8 mouse cellular contexts compared by ENCODE assay signal in the genomic region with DNA sequence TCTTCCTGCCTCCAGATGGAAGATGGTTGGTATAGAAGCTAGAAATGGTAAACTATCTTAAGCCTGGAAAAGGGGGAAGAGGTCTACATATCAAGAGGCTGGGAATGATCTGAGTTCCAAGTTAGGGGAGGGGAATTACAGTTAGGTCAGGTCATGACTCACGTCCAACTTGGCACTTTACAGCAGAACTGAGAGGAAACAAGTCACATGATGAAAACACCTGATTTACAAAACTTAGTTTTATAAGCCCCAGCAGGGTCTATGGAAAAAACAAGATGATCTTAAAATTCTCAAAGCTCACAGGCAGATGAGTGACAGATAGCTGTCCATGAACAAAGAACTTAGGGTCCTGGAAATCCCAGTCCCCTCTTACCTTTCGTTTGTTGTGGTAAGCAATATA. TPM values are rescaled to one million over a fixed set of nuclear protein-coding genes. Genes with fewer than 3 reads are reported as not detected.
DNase-seq lines count a peak whose midpoint lies in the region; ATAC-seq and TF ChIP-seq lines count a peak whose summit lies in the region.

No protein-coding gene starts in this region.

- peaks cover 46% of the 10 kb centered on the region for H3K4me1 ChIP-seq in kidney, embryonic 15.5 days
- peaks cover 8% of the 10 kb centered on the region; the same call in 1 of the 2 replicates for H3K4me1 ChIP-seq in bone marrow macrophage, adult 2 months (ENCODE audit: control insufficient read depth, insufficient read depth, low read length)
- peaks cover 19% of the 10 kb centered on the region for H3K4me1 ChIP-seq in hindbrain, postnatal 0 days (ENCODE audit: insufficient read depth, low read length)

- no peak overlapping the region for H3ac ChIP-seq in myocyte (ENCODE audit: control insufficient read depth, insufficient read length)

- H3K4me2 ChIP-seq in kidney, embryonic 15.5 days = peak overlapping the region; percentile 92
- peak overlapping the region; percentile 97 for H3K4me2 ChIP-seq in hindbrain, postnatal 0 days (ENCODE audit: low read depth, low read length)
- H3K4me2 ChIP-seq in myocyte (ENCODE audit: low read depth) = peak overlapping the region; percentile 97

- DNase-seq in kidney, adult 11 months = no peak
- DNase-seq in hindbrain, postnatal 0 days (ENCODE audit: low spot score) = no peak
- no peak for DNase-seq in adrenal gland, postnatal 10 days
- no peak for DNase-seq in adrenal gland, adult 18-20 months (ENCODE audit: low spot score in 2 of 2)

- WGBS in kidney, embryonic 15.5 days = 54% methylated on average over 2 of the region's 2 CpGs
- WGBS in hindbrain, postnatal 0 days = 60% methylated on average over 2 of the region's 2 CpGs

- no peak for ATAC-seq in kidney, embryonic 15.5 days (replicated peaks; ENCODE audit: low FRiP score)
- ATAC-seq in hindbrain, postnatal 0 days = no peak
- ATAC-seq in granulocyte monocyte progenitor cell, adult 5-6 weeks (replicated peaks; ENCODE audit: poor library complexity, severe bottlenecking) = no peak

- TF ChIP-seq CTCF in bone marrow macrophage, adult 2 months (IDR thresholded peaks at IDR 0.05; ENCODE audit: low read depth, low read length) = no peak
- no peak for TF ChIP-seq CTCF in hindbrain, postnatal 0 days (IDR thresholded peaks at IDR 0.05; ENCODE audit: low read depth)

- H3K9me3 ChIP-seq in kidney, embryonic 15.5 days (replicated peaks) = no peaks in the 10 kb centered on the region
- H3K9me3 ChIP-seq in hindbrain, postnatal 0 days (ENCODE audit: low read length) = no peaks in the 10 kb centered on the region

- no peaks in the 10 kb centered on the region for H3K27me3 ChIP-seq in kidney, embryonic 15.5 days
- no peaks in the 10 kb centered on the region for H3K27me3 ChIP-seq in hindbrain, postnatal 0 days (ENCODE audit: insufficient read depth, low read length)
- no peaks in the 10 kb centered on the region for H3K27me3 ChIP-seq in myocyte (ENCODE audit: control insufficient read depth, insufficient read depth, insufficient read length)

- no peak for TF ChIP-seq POLR2A in bone marrow macrophage, adult 2 months (IDR thresholded peaks at IDR 0.05; ENCODE audit: borderline replicate concordance, low read depth, low read length)
- no peak for TF ChIP-seq POLR2A in myocyte (IDR thresholded peaks at IDR 0.05; ENCODE audit: insufficient read length, low read depth)

- H3K4me3 ChIP-seq in kidney, embryonic 15.5 days (replicated peaks) = peak overlapping the region; percentile 94
- peak overlapping the region; percentile 91 for H3K4me3 ChIP-seq in bone marrow macrophage, adult 2 months (ENCODE audit: insufficient read depth, low read length)
- peak overlapping the region; percentile 84 for H3K4me3 ChIP-seq in hindbrain, postnatal 0 days (ENCODE audit: low read length)
- peak overlapping the region; percentile 95 for H3K4me3 ChIP-seq in myocyte

- peaks cover 20% of the 10 kb centered on the region for H3K79me2 ChIP-seq in myocyte (ENCODE audit: control insufficient read depth, insufficient read depth)

- no peak overlapping the region for H3K27ac ChIP-seq in kidney, embryonic 15.5 days
- H3K27ac ChIP-seq in bone marrow macrophage, adult 2 months (ENCODE audit: insufficient read depth, low read depth, low read length) = no peak overlapping the region
- no peak overlapping the region for H3K27ac ChIP-seq in hindbrain, postnatal 0 days

- H3K9ac ChIP-seq in kidney, embryonic 15.5 days = 0 out of 2 replicates have a peak overlapping the region, but pooled peaks have one; percentile 14
- peak overlapping the region; percentile 77 for H3K9ac ChIP-seq in hindbrain, postnatal 0 days (replicated peaks; ENCODE audit: low read length)

- H3K36me3 ChIP-seq in kidney, embryonic 15.5 days = peaks cover 36% of the 10 kb centered on the region
- H3K36me3 ChIP-seq in hindbrain, postnatal 0 days (ENCODE audit: insufficient read depth, low read length) = peaks cover 34% of the 10 kb centered on the region
- peaks cover 29% of the 10 kb centered on the region for H3K36me3 ChIP-seq in myocyte (ENCODE audit: control insufficient read depth, insufficient read depth)

TF ChIP-seq in myocyte, 11 proteins besides CTCF, POLR2A, EP300 and RAD21:
- TF ChIP-seq MYOG (IDR thresholded peaks at IDR 0.05; ENCODE audit: control insufficient read depth in 1 of 3, insufficient read depth in 1 of 3, insufficient read length in 2 of 3, low read depth in 2 of 3) (no peak), TCF12 (IDR thresholded peaks at IDR 0.05; ENCODE audit: insufficient read depth, poor library complexity, severe bottlenecking) (no peak), MAX (IDR thresholded peaks at IDR 0.05; ENCODE audit: low read depth) (no peak), USF1 (IDR thresholded peaks at IDR 0.05; ENCODE audit: low read depth) (peak; percentile 13), SRF (IDR thresholded peaks at IDR 0.05; ENCODE audit: control insufficient read depth, insufficient read length, low read depth) (no peak), TCF3 (IDR thresholded peaks at IDR 0.05; ENCODE audit: insufficient read length, low read depth) (no peak)

RNA-seq across cellular contexts. Expression of a gene that starts 1.6 kb away (rescaled TPM):
- 37.5 and 39.5 TPM in 2 replicates for polyA plus RNA-seq in kidney, embryonic 15.5 days (2015; fragmentation: Nextera tagmentation; extraction: Ambion mirVana)
- 80.0 and 87.9 TPM in 2 replicates for polyA plus RNA-seq in bone marrow macrophage, adult 2 months (2012; ENCODE audit: insufficient read depth, insufficient read length, missing spikeins)
- 28.5 and 29.8 TPM in 2 replicates for total RNA-seq in hindbrain, postnatal 0 days (2014; rRNA removed)
- 36.3 and 36.4 TPM in 2 replicates for polyA plus RNA-seq in hindbrain, postnatal 0 days (2015; fragmentation: Nextera tagmentation; extraction: Ambion mirVana)
- polyA plus RNA-seq in myocyte (2012; fragmentation: generic; extraction: Trizol) = 16.3 TPM
- total RNA-seq in granulocyte monocyte progenitor cell, adult 5-6 weeks (2014; fragmentation: Nextera tagmentation) = 31.1 and 32.7 TPM in 2 replicates
- 66.5 and 71.3 TPM in 2 replicates for total RNA-seq in granulocyte monocyte progenitor cell, adult 5-6 weeks (2017)
- 100 to 1,000 TPM in 1 of 2 experiments, 10 to 100 TPM in 1; 92.7 to 121 TPM for total RNA-seq in adrenal gland, postnatal 10 days (2021)
- total RNA-seq in adrenal gland, adult 18-20 months (2021) = 100 to 1,000 TPM; 241 to 257 TPM

RNA-seq across cellular contexts. Expression of a gene that starts 16.9 kb away (rescaled TPM):
- 22.1 and 24.6 TPM in 2 replicates for polyA plus RNA-seq in kidney, embryonic 15.5 days (2015; fragmentation: Nextera tagmentation; extraction: Ambion mirVana)
- polyA plus RNA-seq in bone marrow macrophage, adult 2 months (2012; ENCODE audit: insufficient read depth, insufficient read length, missing spikeins) = 15.7 and 21.3 TPM in 2 replicates
- total RNA-seq in hindbrain, postnatal 0 days (2014; rRNA removed) = 4.9 and 12.6 TPM in 2 replicates
- polyA plus RNA-seq in hindbrain, postnatal 0 days (2015; fragmentation: Nextera tagmentation; extraction: Ambion mirVana) = 10.0 and 11.6 TPM in 2 replicates
- polyA plus RNA-seq in myocyte (2012; fragmentation: generic; extraction: Trizol) = 14.9 TPM
- 17.7 and 20.8 TPM in 2 replicates for total RNA-seq in granulocyte monocyte progenitor cell, adult 5-6 weeks (2014; fragmentation: Nextera tagmentation)
- 28.0 and 32.0 TPM in 2 replicates for total RNA-seq in granulocyte monocyte progenitor cell, adult 5-6 weeks (2017)
- total RNA-seq in adrenal gland, postnatal 10 days (2021) = 100 to 1,000 TPM; 359 to 375 TPM
- total RNA-seq in adrenal gland, adult 18-20 months (2021) = 100 to 1,000 TPM; 332 to 343 TPM

RNA-seq across cellular contexts. Expression of a gene that starts 16.9 kb away (rescaled TPM):
- polyA plus RNA-seq in kidney, embryonic 15.5 days (2015; fragmentation: Nextera tagmentation; extraction: Ambion mirVana) = 14.6 and 16.8 TPM in 2 replicates
- polyA plus RNA-seq in bone marrow macrophage, adult 2 months (2012; ENCODE audit: insufficient read depth, insufficient read length, missing spikeins) = 12.0 and 12.6 TPM in 2 replicates
- 23.8 and 26.1 TPM in 2 replicates for total RNA-seq in hindbrain, postnatal 0 days (2014; rRNA removed)
- 16.2 and 18.4 TPM in 2 replicates for polyA plus RNA-seq in hindbrain, postnatal 0 days (2015; fragmentation: Nextera tagmentation; extraction: Ambion mirVana)
- polyA plus RNA-seq in myocyte (2012; fragmentation: generic; extraction: Trizol) = 6.4 TPM
- total RNA-seq in granulocyte monocyte progenitor cell, adult 5-6 weeks (2014; fragmentation: Nextera tagmentation) = 12.6 and 14.0 TPM in 2 replicates
- total RNA-seq in granulocyte monocyte progenitor cell, adult 5-6 weeks (2017) = 7.4 and 16.3 TPM in 2 replicates
- total RNA-seq in adrenal gland, postnatal 10 days (2021) = 10 to 100 TPM; 13.3 to 15.8 TPM
- 10 to 100 TPM; 10.9 to 13.5 TPM for total RNA-seq in adrenal gland, adult 18-20 months (2021)

Comparison
In these comparisons a context has a peak if more than half of its experiments do, and no peak if none do; other contexts are left out.
1. RNA of a gene that starts 16.9 kb away (total RNA-seq): 359 to 375 TPM in adrenal gland, postnatal 10 days and 332 to 343 TPM in adrenal gland, adult 18-20 months; 17.7 to 32.0 TPM in granulocyte monocyte progenitor cell, adult 5-6 weeks and 4.9 to 12.6 TPM in hindbrain, postnatal 0 days; every median in the first group is over 10 times any median in the second.
2. Peak in every context shown above with its lines, with median percentiles within 50 percentile points of each other: H3K4me2 ChIP-seq and H3K4me3 ChIP-seq.